Mouse (Mus musculus) lung, embryonic 16.5 days (tissue): ENCODE data around the gene Fndc1. TPM values are rescaled to one million over a fixed set of nuclear protein-coding genes. Genes with fewer than 3 reads are reported as not detected.

Source experiments
- ATAC-seq: fragments of 200-750 bp; cut with Nextera tagmentation; 2 replicates; pipeline ENCODE4 v1.8.0; 2017; ENCODE audit warnings: low read depth, mild to moderate bottlenecking, moderate library complexity
- H3K27ac ChIP-seq: fragments of 300-500 bp; sonication (generic); 2 replicates; pipeline ENCODE4 v1.5.1; 2014; ENCODE audit warnings: mild to moderate bottlenecking, control low read depth, low read length
- H3K27me3 ChIP-seq: fragments of 300-500 bp; sonication (generic); 2 replicates; pipeline ENCODE4 v1.6.1; 2014; ENCODE audit warnings: low read depth, low read length, mixed read lengths; ENCODE audit not compliant: control insufficient read depth, insufficient read depth
- H3K36me3 ChIP-seq: fragments of 300-500 bp; sonication (generic); 2 replicates; pipeline ENCODE4 v1.6.1; 2014; ENCODE audit warnings: low read length; ENCODE audit not compliant: control insufficient read depth, insufficient read depth
- H3K4me1 ChIP-seq: fragments of 300-500 bp; sonication (generic); replicated peaks from 2 replicates; pipeline ENCODE4 v1.6.1; 2014; ENCODE audit warnings: low read length, mixed read lengths; ENCODE audit not compliant: control insufficient read depth, insufficient read depth
- H3K4me2 ChIP-seq: fragments of 300-500 bp; sonication (generic); 2 replicates; pipeline ENCODE4 v1.6.1; 2014; ENCODE audit warnings: low read depth, low read length, control low read depth
- H3K4me3 ChIP-seq: fragments of 300-500 bp; sonication (generic); 2 replicates; pipeline ENCODE4 v1.5.1; 2014; ENCODE audit warnings: mild to moderate bottlenecking, low read length, control low read depth
- H3K9ac ChIP-seq: fragments of 300-500 bp; sonication (generic); 2 replicates; pipeline ENCODE4 v1.6.1; 2014; ENCODE audit warnings: low read length, control low read depth
- H3K9me3 ChIP-seq: fragments of 300-500 bp; sonication (generic); 2 replicates; pipeline ENCODE4 v1.6.1; 2016; ENCODE audit warnings: low read length; ENCODE audit not compliant: control insufficient read depth
- WGBS: fragments of 180-500 bp; shearing (Covaris S2); extraction: QIAGEN DNeasy Blood & Tissue Kit; methylation state at CpG from one replicate; pipeline ENCODE4 v1.1.7; 2014; 5-methylcytosine and 5-hydroxymethylcytosine counted together
- polyA plus RNA-seq: library from polyadenylated mRNA; unstranded; fragments of >200 nt; fragmentation: Nextera tagmentation; extraction: Ambion mirVana; gene quantifications from 2 replicates; pipeline ENCODE4 v1.2.1, GENCODE M21; 2015

The Fndc1 gene
- polyA plus RNA-seq, 1 experiment from 2014 or later = 41.3 TPM

DNA sequence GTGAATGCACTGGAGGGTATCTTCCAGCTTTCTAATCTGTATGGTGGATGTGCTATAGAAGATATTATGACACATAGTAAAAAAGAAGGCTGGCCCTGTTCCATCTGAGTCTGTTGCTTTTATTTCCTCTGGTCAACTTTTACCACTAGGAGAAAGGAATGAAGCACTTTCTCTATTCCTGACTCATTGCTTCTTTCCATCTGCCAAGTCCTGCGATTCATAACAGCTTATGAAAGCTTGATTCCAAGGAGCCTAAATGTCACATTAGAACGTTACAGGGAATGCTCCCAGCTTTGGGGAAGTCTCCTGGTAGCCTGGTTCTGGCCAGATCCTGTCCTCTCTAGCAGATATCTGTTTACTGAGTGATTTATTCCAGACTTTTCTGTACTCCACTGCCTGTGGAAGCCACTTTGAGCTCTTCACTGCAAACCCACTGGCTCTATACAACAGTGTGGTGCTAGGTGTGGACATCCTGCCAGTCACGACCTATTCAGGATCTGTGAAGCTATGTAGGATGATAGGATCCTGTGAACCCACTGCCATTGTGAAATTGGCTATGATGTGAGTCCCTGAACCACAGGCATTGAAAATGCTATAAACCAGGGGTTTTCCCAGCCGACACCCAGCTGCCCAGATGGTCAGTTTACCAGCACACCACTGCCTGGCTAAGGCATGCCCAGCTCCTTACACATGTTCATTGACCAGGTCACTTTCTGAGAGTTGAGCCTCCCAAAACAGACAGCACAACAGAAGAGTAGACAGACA, 77.9 kb downstream of the Fndc1 start:
- no peaks in the 10 kb centered on the region for H3K27me3 ChIP-seq
- no peaks in the 10 kb centered on the region for H3K36me3 ChIP-seq
- H3K27ac ChIP-seq = no peak overlapping the region
- H3K9me3 ChIP-seq = no peaks in the 10 kb centered on the region
- 78% methylated on average over 4 of the region's 4 CpGs for WGBS
- no peak overlapping the region for H3K4me2 ChIP-seq
- H3K9ac ChIP-seq = no peak overlapping the region
- ATAC-seq = no peak
- no peaks in the 10 kb centered on the region for H3K4me1 ChIP-seq
- no peak overlapping the region for H3K4me3 ChIP-seq

GRCm38 (mm10) chr17:7746841-7747240, 80.3 kb downstream of the Fndc1 start:
- no peaks in the 10 kb centered on the region for H3K9me3 ChIP-seq
- H3K27me3 ChIP-seq = no peaks in the 10 kb centered on the region
- WGBS = 74% methylated on average over 3 of the region's 3 CpGs
- H3K27ac ChIP-seq = no peak overlapping the region
- no peak overlapping the region for H3K4me2 ChIP-seq
- H3K9ac ChIP-seq = no peak overlapping the region
- H3K4me1 ChIP-seq = no peaks in the 10 kb centered on the region
- H3K36me3 ChIP-seq = no peaks in the 10 kb centered on the region
- no peak overlapping the region for H3K4me3 ChIP-seq
- no peak for ATAC-seq

- Histone ChIP-seq H3K4me2 (no peak overlapping the region), H3K4me3 (no peak overlapping the region), H3K27me3 (no peaks in the 10 kb centered on the region), H3K9ac (no peak overlapping the region), H3K36me3 (no peaks in the 10 kb centered on the region), H3K9me3 (no peaks in the 10 kb centered on the region), H3K4me1 (no peaks in the 10 kb centered on the region), H3K27ac (no peak overlapping the region)
- no peak for ATAC-seq
- 82% methylated on average over 4 of the region's 4 CpGs for WGBS
Measured at GRCm38 (mm10) chr17:7744976-7745375, 82.1 kb downstream of the Fndc1 start.

- Histone ChIP-seq H3K9me3 (no peaks in the 10 kb centered on the region), H3K4me1 (no peaks in the 10 kb centered on the region), H3K4me2 (no peak overlapping the region), H3K9ac (no peak overlapping the region), H3K36me3 (no peaks in the 10 kb centered on the region), H3K27me3 (no peaks in the 10 kb centered on the region), H3K27ac (no peak overlapping the region), H3K4me3 (no peak overlapping the region)
- 18% methylated on average over 2 of the region's 2 CpGs for WGBS
- ATAC-seq = no peak
Measured at GRCm38 (mm10) chr17:7740988-7741387, 86.1 kb downstream of the Fndc1 start.

DNA sequence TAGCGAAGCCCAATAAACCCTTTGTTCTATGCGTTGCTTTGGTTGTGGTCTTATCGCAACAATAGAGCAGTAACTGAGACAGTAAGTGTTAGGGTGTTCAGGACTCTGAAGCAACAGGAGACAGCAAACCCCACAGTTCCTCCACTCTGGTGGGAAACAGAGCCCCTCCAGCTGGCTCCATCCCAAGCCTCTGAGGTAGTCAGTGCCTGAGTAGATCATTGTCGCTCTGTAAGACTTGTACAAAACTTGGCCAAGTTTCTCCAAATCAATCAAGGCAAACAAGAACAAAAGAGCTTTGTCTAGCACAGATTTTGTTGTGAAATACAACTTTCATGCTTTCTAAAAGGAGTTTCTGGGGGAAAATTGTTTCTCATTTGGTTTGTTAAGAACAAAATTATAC, 104.1 kb downstream of the Fndc1 start:
- Histone ChIP-seq H3K4me3 (no peak overlapping the region), H3K4me2 (no peak overlapping the region), H3K4me1 (peaks cover 2% of the 10 kb centered on the region; the same call in 1 of the 2 replicates), H3K36me3 (no peaks in the 10 kb centered on the region), H3K27me3 (no peaks in the 10 kb centered on the region), H3K9me3 (no peaks in the 10 kb centered on the region), H3K27ac (no peak overlapping the region), H3K9ac (no peak overlapping the region)
- ATAC-seq = no peak
- 79% methylated on average over 4 of the region's 4 CpGs for WGBS

GRCm38 (mm10) chr17:7718886-7719285, 108.2 kb downstream of the Fndc1 start:
- no peak overlapping the region for H3K4me3 ChIP-seq
- no peak overlapping the region for H3K27ac ChIP-seq
- no peaks in the 10 kb centered on the region for H3K27me3 ChIP-seq
- 43% methylated on average over 1 of the region's 1 CpGs for WGBS
- H3K4me2 ChIP-seq = no peak overlapping the region
- no peaks in the 10 kb centered on the region for H3K36me3 ChIP-seq
- H3K9ac ChIP-seq = no peak overlapping the region
- H3K4me1 ChIP-seq = peaks cover 8% of the 10 kb centered on the region
- H3K9me3 ChIP-seq = no peaks in the 10 kb centered on the region
- peak; percentile 51; the same call in 1 of the 2 replicates for ATAC-seq

GRCm38 (mm10) chr17:7717945-7718344, 109.2 kb downstream of the Fndc1 start:
- Histone ChIP-seq H3K9ac (no peak overlapping the region), H3K4me3 (no peak overlapping the region), H3K4me1 (peaks cover 13% of the 10 kb centered on the region), H3K27ac (peak overlapping the region; percentile 74), H3K27me3 (no peaks in the 10 kb centered on the region), H3K4me2 (no peak overlapping the region), H3K9me3 (no peaks in the 10 kb centered on the region), H3K36me3 (no peaks in the 10 kb centered on the region)
- 45% methylated on average over 6 of the region's 6 CpGs for WGBS
- ATAC-seq = peak; percentile 85

GRCm38 (mm10) chr17:7713020-7713419, 114.1 kb downstream of the Fndc1 start:
- Histone ChIP-seq H3K36me3 (no peaks in the 10 kb centered on the region), H3K9ac (no peak overlapping the region), H3K4me1 (peaks cover 11% of the 10 kb centered on the region), H3K4me2 (no peak overlapping the region), H3K4me3 (no peak overlapping the region), H3K9me3 (no peaks in the 10 kb centered on the region), H3K27me3 (no peaks in the 10 kb centered on the region), H3K27ac (peak overlapping the region; percentile 45; the same call in 1 of the 2 replicates)
- ATAC-seq = peak; percentile 84
- 28% methylated on average over 2 of the region's 2 CpGs for WGBS

GRCm38 (mm10) chr17:7707073-7707472, 120.0 kb downstream of the Fndc1 start:
- no peaks in the 10 kb centered on the region for H3K36me3 ChIP-seq
- H3K4me2 ChIP-seq = no peak overlapping the region
- no peak overlapping the region for H3K4me3 ChIP-seq
- no peaks in the 10 kb centered on the region for H3K9me3 ChIP-seq
- WGBS = 46% methylated on average over 4 of the region's 4 CpGs
- peak overlapping the region; percentile 21 for H3K27ac ChIP-seq
- H3K9ac ChIP-seq = no peak overlapping the region
- H3K4me1 ChIP-seq = no peaks in the 10 kb centered on the region
- H3K27me3 ChIP-seq = no peaks in the 10 kb centered on the region
- ATAC-seq = peak; percentile 67
